Mouse (Mus musculus): ENCODE data around the gene 2410015M20Rik.
"Not testable (repeated sequence)": the region's sequence is repeated elsewhere in the genome, so short reads cannot be mapped to it uniquely, and the experiment has no call there.

The 2410015M20Rik gene

DNA sequence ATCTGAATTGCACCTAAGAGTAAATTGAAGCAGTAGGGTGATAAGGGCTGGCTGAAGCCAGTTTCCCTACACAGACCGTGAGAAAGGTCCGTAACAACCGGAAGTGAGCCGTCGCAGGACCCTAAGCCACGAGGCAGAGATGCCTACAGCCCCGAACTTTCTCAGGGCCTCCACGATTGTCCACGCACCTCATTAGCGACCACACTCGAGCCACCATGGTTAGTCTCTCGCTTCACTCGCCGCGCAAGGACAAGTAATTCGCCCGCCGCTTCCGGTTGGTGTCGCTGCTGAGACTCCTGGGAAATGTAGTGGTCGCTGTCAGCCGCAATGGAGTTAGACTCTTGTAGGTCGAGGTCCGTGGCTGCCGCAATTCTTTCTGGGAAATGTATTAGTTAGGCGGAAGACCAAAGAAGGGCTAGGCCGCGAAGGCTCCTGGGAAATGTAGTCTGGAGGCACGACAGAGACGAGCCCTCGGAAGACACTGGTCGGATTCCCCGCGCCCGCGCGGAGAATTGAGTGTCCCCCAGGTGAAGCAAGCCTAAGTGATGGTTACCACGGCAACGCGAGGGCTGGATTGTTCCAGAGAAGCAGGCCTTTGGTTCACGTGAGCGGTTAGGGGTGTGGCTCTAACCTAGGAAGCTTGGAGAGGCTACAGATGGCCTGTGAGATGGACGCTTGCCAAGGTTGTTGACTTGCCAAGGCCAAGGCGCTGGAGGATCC, at the start of gene 2410015M20Rik:
Gene 2410015M20Rik, minus strand, starts transcription at position 320 of the 720 bp plus-strand sequence.
- in situ Hi-C loops (cut with MboI; ENCODE audit: low pct_unique_long_range_greater_than_20kb in 1 of 2, low sequenced_read_pairs in 2 of 2, unreplicated experiment in 1 of 2), result no loop called here

- in situ Hi-C loops (cut with MboI; ENCODE audit: low pct_unique_long_range_greater_than_20kb in 1 of 2, low sequenced_read_pairs in 2 of 2, unreplicated experiment in 1 of 2), result loop anchor here in 1 of 2 experiments (25.0 kb wide), 1 partner anchor 294 kb away; no protein-coding TSS in a partner anchor
Observed at GRCm38 (mm10) chr17:56656171-56656570, 46.6 kb upstream of the 2410015M20Rik start.

- in situ Hi-C loops (cut with MboI; ENCODE audit: low pct_unique_long_range_greater_than_20kb in 1 of 2, low sequenced_read_pairs in 2 of 2, unreplicated experiment in 1 of 2), result loop anchor here in 1 of 2 experiments (25.0 kb wide), 1 partner anchor 293 kb away; no protein-coding TSS in a partner anchor
Observed at GRCm38 (mm10) chr17:56655311-56655710, 45.7 kb upstream of the 2410015M20Rik start.

- in situ Hi-C loops (cut with MboI; ENCODE audit: low pct_unique_long_range_greater_than_20kb in 1 of 2, low sequenced_read_pairs in 2 of 2, unreplicated experiment in 1 of 2), result loop anchor here in 1 of 2 experiments (25.0 kb wide), 1 partner anchor 292 kb away; no protein-coding TSS in a partner anchor
Observed at GRCm38 (mm10) chr17:56654771-56655170, 45.2 kb upstream of the 2410015M20Rik start.

- in situ Hi-C loops (cut with MboI; ENCODE audit: low pct_unique_long_range_greater_than_20kb in 1 of 2, low sequenced_read_pairs in 2 of 2, unreplicated experiment in 1 of 2), result loop anchor here in 1 of 2 experiments (25.0 kb wide), 1 partner anchor 290 kb away; no protein-coding TSS in a partner anchor
Observed at GRCm38 (mm10) chr17:56651801-56652200, 42.2 kb upstream of the 2410015M20Rik start.

DNA sequence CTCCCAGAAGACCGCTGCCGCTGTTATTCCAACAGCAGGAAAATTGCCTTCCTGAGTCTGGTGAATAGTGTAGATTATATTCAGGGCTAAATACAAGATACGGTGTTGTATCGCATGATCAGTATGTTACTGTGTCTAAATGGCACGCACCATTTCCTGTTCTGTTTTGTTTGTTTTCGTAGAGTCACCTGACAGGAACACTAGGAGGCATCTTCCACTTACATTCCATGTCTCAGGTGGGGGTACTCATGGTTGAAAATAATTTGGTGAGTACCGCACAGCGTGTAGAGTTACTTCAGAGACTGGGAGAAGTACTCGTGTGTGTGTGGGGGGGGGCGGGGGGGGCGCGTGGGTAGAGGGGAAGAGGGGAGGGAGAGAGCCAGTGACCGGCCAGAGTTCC, 38.0 kb upstream of the 2410015M20Rik start:
- in situ Hi-C loops (cut with MboI; ENCODE audit: low pct_unique_long_range_greater_than_20kb in 1 of 2, low sequenced_read_pairs in 2 of 2, unreplicated experiment in 1 of 2), result no loop called here

GRCm38 (mm10) chr17:56643237-56643636, 33.7 kb upstream of the 2410015M20Rik start:
- in situ Hi-C loops (cut with MboI; ENCODE audit: low pct_unique_long_range_greater_than_20kb in 1 of 2, low sequenced_read_pairs in 2 of 2, unreplicated experiment in 1 of 2), result no loop called here

DNA sequence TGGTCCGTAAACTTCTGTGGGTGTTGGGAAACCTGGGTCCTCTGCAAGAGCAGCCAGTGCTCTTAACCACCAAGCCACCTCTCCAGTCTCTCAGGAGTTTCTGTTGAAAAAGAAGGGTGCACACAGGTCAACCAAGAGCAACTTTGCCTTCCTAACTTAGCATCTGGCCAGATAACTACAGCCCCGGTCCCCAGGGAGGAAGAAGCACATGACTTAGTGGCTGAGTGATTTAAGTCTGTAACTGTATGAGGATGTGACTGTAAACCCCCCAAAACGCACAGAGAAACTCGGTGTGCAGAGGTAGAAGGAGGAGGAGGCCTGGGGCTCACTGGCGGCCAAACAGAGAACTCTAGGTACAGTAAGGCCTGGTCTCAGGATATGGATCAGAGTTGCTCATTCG, 24.5 kb upstream of the 2410015M20Rik start:
- in situ Hi-C loops (cut with MboI; ENCODE audit: low pct_unique_long_range_greater_than_20kb in 1 of 2, low sequenced_read_pairs in 2 of 2, unreplicated experiment in 1 of 2), result no loop called here

DNA sequence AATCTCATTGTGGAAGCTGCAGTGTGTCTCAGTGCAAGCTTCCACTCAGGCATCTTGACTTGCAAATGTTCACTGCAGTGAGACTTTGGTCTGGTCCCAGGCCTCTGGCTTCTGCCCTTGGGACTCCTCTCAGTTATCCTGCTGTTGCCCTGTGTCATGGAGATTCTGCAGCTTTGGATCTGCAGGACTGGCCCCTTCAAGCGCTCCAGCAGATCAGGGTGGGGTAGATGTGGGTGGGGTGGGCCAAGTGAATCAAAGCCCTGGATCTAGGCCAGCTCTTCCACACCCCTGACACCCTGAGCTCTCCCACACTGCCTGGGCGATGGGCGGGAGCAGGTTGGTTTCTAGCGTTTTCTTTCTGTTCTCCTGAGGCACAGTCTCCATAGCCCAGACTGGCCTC, 22.2 kb upstream of the 2410015M20Rik start:
- in situ Hi-C loops (cut with MboI; ENCODE audit: low pct_unique_long_range_greater_than_20kb in 1 of 2, low sequenced_read_pairs in 2 of 2, unreplicated experiment in 1 of 2), result no loop called here

- in situ Hi-C loops (cut with MboI; ENCODE audit: low pct_unique_long_range_greater_than_20kb in 1 of 2, low sequenced_read_pairs in 2 of 2, unreplicated experiment in 1 of 2), result not testable (repeated sequence)
Observed at GRCm38 (mm10) chr17:56629800-56630781, 20.5 kb upstream of the 2410015M20Rik start.

DNA sequence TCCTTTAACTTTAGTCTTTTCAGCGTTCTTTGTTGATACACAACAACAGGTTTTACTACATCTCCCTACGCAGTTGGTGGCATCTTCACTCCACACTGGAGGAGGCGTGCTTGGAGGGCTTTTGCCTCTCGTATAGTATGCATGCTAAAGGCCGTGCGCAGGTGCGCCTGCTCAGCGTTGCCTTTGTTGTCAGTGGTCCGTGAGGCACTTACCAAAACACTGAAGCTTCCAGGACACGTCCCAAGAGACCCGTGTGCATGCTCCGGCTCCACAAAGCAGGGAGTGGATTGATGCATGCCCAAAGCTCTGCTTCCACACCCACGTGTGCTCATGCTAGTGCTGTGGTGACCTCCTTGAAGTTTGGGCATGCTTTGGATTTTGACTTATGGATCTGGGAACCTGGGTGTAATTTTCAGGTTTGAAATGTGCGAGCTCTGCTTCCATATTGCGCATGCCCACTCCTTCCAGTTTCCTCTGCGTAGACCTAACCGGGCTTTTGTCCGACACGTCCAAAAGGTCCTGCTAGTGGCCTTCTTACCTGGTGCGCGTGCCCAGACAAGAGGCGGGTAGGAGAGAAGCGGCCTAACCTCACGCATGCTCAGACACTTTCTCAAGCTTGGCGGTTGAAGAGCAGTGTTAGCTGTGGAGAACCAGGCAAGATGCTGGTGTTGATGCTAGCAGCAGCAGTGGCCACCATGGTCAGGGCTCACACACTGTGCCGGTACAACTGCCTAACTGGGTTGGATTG, 18.1 kb upstream of the 2410015M20Rik start, which contains the start of gene Catsperd:
Gene Catsperd, plus strand, starts transcription at position 614 of the 748 bp plus-strand sequence.
- in situ Hi-C loops (cut with MboI; ENCODE audit: low pct_unique_long_range_greater_than_20kb in 1 of 2, low sequenced_read_pairs in 2 of 2, unreplicated experiment in 1 of 2), result no loop called here

GRCm38 (mm10) chr17:56626754-56627470, 17.3 kb upstream of the 2410015M20Rik start, which contains the start of gene Lonp1:
TSS of gene Lonp1 (minus strand) at chr17:56626887.
- in situ Hi-C loops (cut with MboI; ENCODE audit: low pct_unique_long_range_greater_than_20kb in 1 of 2, low sequenced_read_pairs in 2 of 2, unreplicated experiment in 1 of 2), result no loop called here

- in situ Hi-C loops (cut with MboI; ENCODE audit: low pct_unique_long_range_greater_than_20kb in 1 of 2, low sequenced_read_pairs in 2 of 2, unreplicated experiment in 1 of 2), result no loop called here
Observed at GRCm38 (mm10) chr17:56626260-56626659, 16.7 kb upstream of the 2410015M20Rik start.

GRCm38 (mm10) chr17:56625495-56625894, 15.9 kb upstream of the 2410015M20Rik start:
- in situ Hi-C loops (cut with MboI; ENCODE audit: low pct_unique_long_range_greater_than_20kb in 1 of 2, low sequenced_read_pairs in 2 of 2, unreplicated experiment in 1 of 2), result no loop called here

DNA sequence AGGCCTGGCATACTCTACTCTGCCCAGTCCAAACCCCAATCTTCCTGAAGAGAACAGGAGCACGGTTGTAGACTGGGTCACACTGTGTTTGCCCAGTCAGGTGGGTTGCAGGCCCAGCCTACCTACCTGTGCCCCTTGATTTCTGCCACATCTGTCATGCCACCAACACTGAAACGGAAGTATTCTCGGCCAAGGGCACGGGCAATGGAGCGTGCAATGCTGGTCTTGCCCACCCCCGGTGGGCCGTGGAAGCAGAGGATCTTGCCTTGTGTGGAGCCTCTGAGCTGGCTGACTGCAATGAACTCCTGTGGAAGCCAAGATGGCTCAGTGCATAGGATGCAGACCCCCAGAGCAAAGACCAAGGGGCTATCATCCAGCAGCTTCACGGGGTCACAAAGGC, 8.1 kb upstream of the 2410015M20Rik start:
- in situ Hi-C loops (cut with MboI; ENCODE audit: low pct_unique_long_range_greater_than_20kb in 1 of 2, low sequenced_read_pairs in 2 of 2, unreplicated experiment in 1 of 2), result loop anchor here in 1 of 2 experiments (5.0 kb wide), 1 partner anchor 55 kb away; the partner anchor contains the start of gene Ranbp3

DNA sequence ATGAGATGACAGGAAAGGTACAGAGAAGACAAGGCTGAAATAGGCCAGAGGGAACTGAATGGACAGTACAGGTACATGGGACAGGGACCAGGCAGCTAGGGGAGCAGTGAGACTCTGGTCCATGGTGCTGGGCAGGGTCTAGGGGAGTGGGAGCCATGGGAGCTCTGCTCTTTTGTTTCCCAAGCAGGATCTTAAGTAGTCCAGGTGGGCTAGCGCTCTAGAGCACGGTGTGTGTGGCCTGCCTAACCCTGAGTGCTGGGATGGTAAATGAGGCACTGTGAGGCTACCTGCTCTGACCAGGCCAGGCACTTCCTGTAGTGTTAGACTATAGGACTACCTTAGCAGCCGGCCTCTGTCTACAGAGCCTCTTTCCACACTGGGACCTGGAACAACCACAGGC, 7.2 kb upstream of the 2410015M20Rik start:
- in situ Hi-C loops (cut with MboI; ENCODE audit: low pct_unique_long_range_greater_than_20kb in 1 of 2, low sequenced_read_pairs in 2 of 2, unreplicated experiment in 1 of 2), result loop anchor here in 1 of 2 experiments (5.0 kb wide), 1 partner anchor 56 kb away; the partner anchor contains the start of gene Ranbp3

- in situ Hi-C loops (cut with MboI; ENCODE audit: low pct_unique_long_range_greater_than_20kb in 1 of 2, low sequenced_read_pairs in 2 of 2, unreplicated experiment in 1 of 2), result loop anchor here in 1 of 2 experiments (5.0 kb wide), 1 partner anchor 57 kb away; the partner anchor contains the start of gene Ranbp3
Observed at GRCm38 (mm10) chr17:56615792-56616191, 6.2 kb upstream of the 2410015M20Rik start.

Data from mouse embryonic stem cell (cell line).